Mouse (Mus musculus) mammary gland, adult 2 months (tissue): ENCODE results near the gene Olfr1457. TPM values are rescaled to one million over a fixed set of nuclear protein-coding genes. Genes with fewer than 3 reads are reported as not detected.

ENCODE experiments used
- polyA plus RNA-seq: library from polyadenylated mRNA; depleted of rRNA; stranded (reverse); fragments of >200 nt; gene quantifications from 2 replicates; pipeline ENCODE4 v1.2.3, GENCODE M21; 2012; ENCODE audit warnings: low replicate concordance; rRNA removed

The Olfr1457 gene
- polyA plus RNA-seq = not detected in 2 replicates

DNA sequence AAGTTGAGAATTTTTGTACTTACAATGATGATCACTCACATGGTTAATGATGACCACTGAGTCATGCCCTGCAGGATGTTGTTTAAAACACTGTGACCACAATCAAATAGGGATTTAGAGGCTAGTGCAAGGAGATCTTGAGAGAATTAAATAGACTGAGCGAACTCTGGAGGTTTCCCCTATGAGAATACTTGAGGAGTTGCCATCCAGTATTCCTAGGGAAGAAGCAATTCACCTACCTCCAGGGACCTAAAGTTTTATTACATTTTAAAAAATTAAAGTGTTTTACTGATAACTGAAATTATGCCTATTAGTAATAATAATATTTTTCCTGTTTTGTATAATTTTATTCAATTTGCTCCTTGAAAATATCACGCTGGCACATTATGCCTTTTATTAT is at the start of gene Olfr1457:
Olfr1457 (minus strand) TSS at position 101 of the 400 bp plus-strand sequence.

GRCm38 (mm10) chr19:13106675-13107074 is 9.0 kb upstream of the Olfr1457 start, which contains the start of gene Olfr1458:
Gene Olfr1458, minus strand, starts transcription at chr19:13106775.

GRCm38 (mm10) chr19:13060310-13060709 is 37.4 kb downstream of the Olfr1457 start, which contains the start of gene Olfr1454:
Gene Olfr1454, plus strand, starts transcription at chr19:13060610.

Other genes with a start within 250 kb of the Olfr1457 start
- gene Olfr1444, start 240.6 kb downstream of the Olfr1457 start, polyA plus RNA-seq = 0.30 TPM in 1 of 2 replicates, not detected in the other
- gene Olfr1445, start 214.0 kb downstream of the Olfr1457 start, polyA plus RNA-seq = 0.16 TPM in 1 of 2 replicates, not detected in the other
- gene Olfr1446, start 204.4 kb downstream of the Olfr1457 start, polyA plus RNA-seq = not detected in 2 replicates
- gene Olfr1447, start 194.1 kb downstream of the Olfr1457 start, polyA plus RNA-seq = not detected in 2 replicates
- gene Olfr1448, start 173.5 kb downstream of the Olfr1457 start, polyA plus RNA-seq = not detected in 2 replicates
- gene Olfr1449, start 167.1 kb downstream of the Olfr1457 start, polyA plus RNA-seq = not detected in 2 replicates
- not detected in 2 replicates for gene Olfr1450, start 147.6 kb downstream of the Olfr1457 start, polyA plus RNA-seq
- not detected in 2 replicates for gene Olfr1451, start 102.9 kb downstream of the Olfr1457 start, polyA plus RNA-seq
- gene Olfr1453, start 69.6 kb downstream of the Olfr1457 start, polyA plus RNA-seq = not detected in 2 replicates
- not detected in 2 replicates for gene Olfr1454, start 37.3 kb downstream of the Olfr1457 start, polyA plus RNA-seq
- not detected in 2 replicates for gene Olfr1458, start 8.9 kb upstream of the Olfr1457 start, polyA plus RNA-seq
- not detected in 2 replicates for gene Olfr1459, start 51.7 kb upstream of the Olfr1457 start, polyA plus RNA-seq
- gene Olfr1461, start 65.1 kb upstream of the Olfr1457 start, polyA plus RNA-seq = not detected in 2 replicates
- not detected in 2 replicates for gene Olfr1462, start 87.8 kb upstream of the Olfr1457 start, polyA plus RNA-seq
- not detected in 2 replicates for gene Olfr1463, start 133.4 kb upstream of the Olfr1457 start, polyA plus RNA-seq
- not detected in 2 replicates for gene Olfr1465, start 217.7 kb upstream of the Olfr1457 start, polyA plus RNA-seq
- gene Olfr1466, start 241.0 kb upstream of the Olfr1457 start, polyA plus RNA-seq = not detected in 2 replicates